Mouse (Mus musculus): ENCODE results near the gene Rpp40. TPM values are rescaled to one million over a fixed set of nuclear protein-coding genes. Genes with fewer than 3 reads are reported as not detected.

Rpp40 gene
- total RNA-seq, 2 experiments from 2014 or later, result 19.7 to 22.2 TPM

DNA sequence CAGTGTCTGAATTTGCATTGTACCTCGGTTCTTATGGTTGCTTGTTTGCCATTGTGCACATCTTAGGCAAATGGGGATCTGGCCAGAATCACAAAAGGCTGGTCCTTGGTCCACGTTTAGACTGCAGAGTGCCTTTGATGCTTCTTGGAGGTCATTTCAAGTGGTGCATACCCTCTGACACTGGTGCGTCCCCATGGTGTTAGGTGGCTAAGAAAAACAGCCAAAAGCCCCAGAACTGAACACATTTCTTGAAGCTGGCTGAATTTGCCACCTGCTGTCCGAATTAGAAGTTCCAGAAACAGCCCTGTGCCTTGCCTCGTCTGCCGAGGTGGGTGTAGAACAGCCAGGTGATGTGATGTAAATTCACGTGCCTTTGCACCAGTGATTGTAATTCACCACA lies 48.7 kb downstream of the Rpp40 start:
- ATAC-seq (replicated peaks; ENCODE audit: low FRiP score, low TSS enrichment, poor library complexity, severe bottlenecking), result no peak

DNA sequence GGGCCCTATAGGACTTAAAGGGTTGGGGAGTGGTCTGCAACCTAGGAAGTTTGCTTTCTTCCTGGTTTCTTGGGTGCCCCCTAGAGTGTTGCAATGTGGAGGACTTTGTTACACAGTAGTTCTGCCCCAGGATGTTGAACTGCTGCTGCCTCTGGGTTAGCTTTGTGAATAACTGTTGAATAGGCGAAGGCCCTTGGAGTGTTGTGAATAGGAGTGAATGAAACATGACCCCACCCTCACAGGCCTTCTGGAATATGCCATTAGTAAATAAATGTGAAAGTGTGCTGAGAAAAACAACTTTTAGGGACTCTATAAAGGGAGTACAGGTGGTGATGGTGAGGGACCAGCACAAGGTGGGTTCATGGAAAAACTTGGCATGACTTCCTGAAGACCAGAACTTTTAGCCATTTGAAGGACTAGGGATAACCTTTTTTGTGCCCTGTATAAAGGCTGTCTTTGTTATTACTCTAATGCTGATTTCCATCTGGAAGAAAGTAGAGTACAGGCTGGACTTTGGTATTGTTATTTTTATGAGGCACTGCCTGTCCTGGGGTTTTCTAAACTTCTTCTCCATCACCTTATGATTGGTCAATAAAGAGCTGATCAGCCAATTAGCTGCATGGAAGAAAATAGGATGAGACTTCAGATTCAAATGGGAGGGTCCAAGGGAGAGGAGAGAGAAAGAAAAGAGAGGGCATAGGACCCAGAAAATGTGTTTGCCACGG lies 53.1 kb downstream of the Rpp40 start:
- no peak for ATAC-seq (replicated peaks; ENCODE audit: low FRiP score, low TSS enrichment, poor library complexity, severe bottlenecking)

DNA sequence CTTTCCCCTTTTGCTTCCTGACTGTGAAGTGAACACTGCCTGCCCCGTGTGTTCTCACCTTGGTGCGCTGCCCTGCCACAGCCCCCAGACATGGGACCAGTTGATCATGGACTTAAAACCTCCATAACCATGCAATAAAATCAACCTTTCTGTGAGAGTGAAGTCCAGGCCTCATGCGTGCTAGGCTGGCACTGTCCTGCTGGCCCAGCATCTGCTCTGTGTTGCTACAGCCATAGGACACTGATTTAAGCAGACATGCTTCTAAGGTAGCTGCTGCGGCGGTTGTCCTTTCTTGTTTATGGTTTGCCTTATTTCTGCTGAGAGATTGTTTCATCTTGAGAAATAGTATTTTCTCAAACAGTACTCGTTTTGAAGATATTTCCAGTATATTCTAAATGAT lies 54.6 kb downstream of the Rpp40 start:
- no peak for ATAC-seq (replicated peaks; ENCODE audit: low FRiP score, low TSS enrichment, poor library complexity, severe bottlenecking)

DNA sequence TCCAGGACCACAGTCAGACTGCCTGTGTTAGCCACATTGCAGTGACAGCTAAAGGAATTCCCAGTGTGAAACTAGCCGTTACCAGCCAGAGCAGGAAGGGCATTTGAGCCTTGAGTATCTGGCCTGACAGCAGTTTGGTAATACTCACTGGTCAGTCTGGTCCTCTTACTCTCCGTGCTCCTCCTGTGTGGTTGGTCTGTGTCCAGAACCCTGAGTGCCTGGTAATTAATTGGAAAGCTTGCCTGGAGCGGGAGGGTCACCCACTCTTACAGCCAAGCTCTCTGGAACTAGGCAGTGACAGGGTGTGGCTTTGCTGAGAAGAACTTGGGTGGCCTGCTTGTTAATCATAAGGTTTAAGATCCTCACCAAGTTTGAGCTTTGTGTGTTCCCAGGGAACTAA lies 57.5 kb downstream of the Rpp40 start:
- no peak for ATAC-seq (replicated peaks; ENCODE audit: low FRiP score, low TSS enrichment, poor library complexity, severe bottlenecking)

DNA sequence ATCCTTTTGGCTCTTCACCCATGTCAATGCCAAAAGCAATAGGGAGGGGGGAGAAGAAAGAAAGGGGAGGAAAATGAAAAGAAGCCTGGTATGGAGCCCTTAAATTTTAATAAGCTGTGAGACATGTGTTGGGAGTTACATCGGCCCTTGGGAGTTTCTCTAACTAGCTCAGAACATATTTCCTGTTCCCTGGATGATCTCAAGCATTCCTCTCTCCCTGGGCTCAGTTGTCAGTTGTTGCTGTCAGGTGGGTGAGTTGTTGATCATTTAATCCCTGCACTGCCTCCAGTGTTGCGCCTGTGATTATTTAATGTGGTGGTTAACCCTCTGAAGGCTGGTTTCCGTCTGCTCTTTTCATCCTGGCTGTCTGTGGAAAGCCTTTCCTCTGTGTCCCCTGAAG lies 60.9 kb downstream of the Rpp40 start:
- ATAC-seq (replicated peaks; ENCODE audit: low FRiP score, low TSS enrichment, poor library complexity, severe bottlenecking), result no peak

Other genes with a start within 250 kb of the Rpp40 start
- gene Cdyl, start 246.5 kb downstream of the Rpp40 start, total RNA-seq (2014; fragmentation: Nextera tagmentation), result 23.7 and 25.9 TPM in 2 replicates
- 19.4 and 20.3 TPM in 2 replicates for gene Cdyl, start 246.5 kb downstream of the Rpp40 start, total RNA-seq (2017)
- not detected in 2 replicates for gene Ppp1r3g, start 52.5 kb upstream of the Rpp40 start, total RNA-seq (2014; fragmentation: Nextera tagmentation)
- not detected in 2 replicates for gene Ppp1r3g, start 52.5 kb upstream of the Rpp40 start, total RNA-seq (2017)
- gene Fars2, start 211.1 kb upstream of the Rpp40 start, total RNA-seq (2014; fragmentation: Nextera tagmentation), result 53.3 and 54.5 TPM in 2 replicates
- gene Fars2, start 211.1 kb upstream of the Rpp40 start, total RNA-seq (2017), result 55.2 and 110 TPM in 2 replicates
- 22.8 and 37.9 TPM in 2 replicates for gene Lyrm4, start 211.2 kb upstream of the Rpp40 start, total RNA-seq (2014; fragmentation: Nextera tagmentation)
- gene Lyrm4, start 211.2 kb upstream of the Rpp40 start, total RNA-seq (2017), result 30.8 and 45.3 TPM in 2 replicates

All from megakaryocyte-erythroid progenitor cell, adult 5-6 weeks (primary cell).